Comparison of ENCODE assay signal across 7 mouse cellular contexts in genomic region chr11:28853102-28853800, GRCm38 (mm10). TPM values are rescaled to one million over a fixed set of nuclear protein-coding genes. Genes with fewer than 3 reads are reported as not detected.
DNase-seq lines count a peak whose midpoint lies in the region; ATAC-seq lines count a peak whose summit lies in the region.

Gene Efemp1, plus strand, starts transcription at chr11:28853204.

- no peak within 1 kb of the TSS for H3K27ac ChIP-seq in embryonic facial prominence, embryonic 13.5 days
- H3K27ac ChIP-seq in heart, embryonic 14.5 days (replicated peaks in 1 of 2; ENCODE audit: control insufficient read depth in 1 of 2, insufficient read depth in 1 of 2, low read depth in 2 of 2, low read length in 2 of 2): no peak within 1 kb of the TSS
- H3K27ac ChIP-seq in kidney, embryonic 15.5 days: peak within 1 kb of the TSS; percentile 37; the same call in 1 of the 2 replicates
- no peak within 1 kb of the TSS for H3K27ac ChIP-seq in liver, embryonic 11.5 days (ENCODE audit: low read depth, low read length)
- no peak within 1 kb of the TSS for H3K27ac ChIP-seq in neural tube, embryonic 11.5 days (ENCODE audit: low read depth, low read length)

- H3K4me3 ChIP-seq in embryonic facial prominence, embryonic 13.5 days: peak within 1 kb of the TSS; percentile 62
- peak within 1 kb of the TSS; percentile 44 to 51 for H3K4me3 ChIP-seq in heart, embryonic 14.5 days (ENCODE audit: control insufficient read depth in 1 of 2, insufficient read depth in 1 of 2, low read depth in 1 of 2, low read length in 2 of 2)
- peak within 1 kb of the TSS; percentile 60 for H3K4me3 ChIP-seq in kidney, embryonic 15.5 days (replicated peaks)
- H3K4me3 ChIP-seq in liver, embryonic 11.5 days (ENCODE audit: low read depth, low read length): peak within 1 kb of the TSS; percentile 50
- peak within 1 kb of the TSS; percentile 39 for H3K4me3 ChIP-seq in neural tube, embryonic 11.5 days (ENCODE audit: low read depth, low read length)

- H3K4me2 ChIP-seq in embryonic facial prominence, embryonic 13.5 days: peak within 1 kb of the TSS; percentile 91
- peak within 1 kb of the TSS; percentile 80 for H3K4me2 ChIP-seq in heart, embryonic 14.5 days (ENCODE audit: low read length)
- H3K4me2 ChIP-seq in kidney, embryonic 15.5 days: peak within 1 kb of the TSS; percentile 96
- peak within 1 kb of the TSS; percentile 73 for H3K4me2 ChIP-seq in liver, embryonic 11.5 days
- H3K4me2 ChIP-seq in neural tube, embryonic 11.5 days (ENCODE audit: low read depth): peak within 1 kb of the TSS; percentile 84

- no peaks in the 10 kb centered on the region; the same call in 1 of the 2 replicates for H3K27me3 ChIP-seq in embryonic facial prominence, embryonic 13.5 days
- peaks cover 16% of the 10 kb centered on the region for H3K27me3 ChIP-seq in heart, embryonic 14.5 days (ENCODE audit: control insufficient read depth, insufficient read depth, low read length)
- H3K27me3 ChIP-seq in kidney, embryonic 15.5 days: peaks cover 12% of the 10 kb centered on the region; the same call in 1 of the 2 replicates
- H3K27me3 ChIP-seq in liver, embryonic 11.5 days (replicated peaks; ENCODE audit: control insufficient read depth, insufficient read depth, low read length): peaks cover 5% of the 10 kb centered on the region
- peaks cover 8% of the 10 kb centered on the region; the same call in 1 of the 2 replicates for H3K27me3 ChIP-seq in neural tube, embryonic 11.5 days (ENCODE audit: control insufficient read depth, insufficient read depth, low read length)

- peak within 1 kb of the TSS; percentile 77 for H3K9ac ChIP-seq in embryonic facial prominence, embryonic 13.5 days
- H3K9ac ChIP-seq in heart, embryonic 14.5 days (ENCODE audit: low read length): peak within 1 kb of the TSS; percentile 59; the same call in 1 of the 2 replicates
- peak within 1 kb of the TSS; percentile 50 for H3K9ac ChIP-seq in kidney, embryonic 15.5 days
- H3K9ac ChIP-seq in liver, embryonic 11.5 days (ENCODE audit: low read depth, low read length): no peak within 1 kb of the TSS
- H3K9ac ChIP-seq in neural tube, embryonic 11.5 days (ENCODE audit: low read length): peak within 1 kb of the TSS; percentile 33

- H3K4me1 ChIP-seq in embryonic facial prominence, embryonic 13.5 days: peaks cover 19% of the 10 kb centered on the region
- peaks cover 0 to 12% of the 10 kb centered on the region in 2 experiments; a peak in 1 of 4 replicates for H3K4me1 ChIP-seq in heart, embryonic 14.5 days (ENCODE audit: control insufficient read depth in 2 of 2, insufficient read depth in 2 of 2, low read length in 2 of 2)
- H3K4me1 ChIP-seq in kidney, embryonic 15.5 days: peaks cover 18% of the 10 kb centered on the region; the same call in 1 of the 2 replicates
- no peaks in the 10 kb centered on the region for H3K4me1 ChIP-seq in liver, embryonic 11.5 days (replicated peaks; ENCODE audit: control insufficient read depth, insufficient read depth, low read length)
- H3K4me1 ChIP-seq in neural tube, embryonic 11.5 days (ENCODE audit: control insufficient read depth, insufficient read depth, low read length): 0 out of 2 replicates have a peak, but pooled peaks cover 4% of the 10 kb centered on the region

- peak; percentile 76 for ATAC-seq in embryonic facial prominence, embryonic 13.5 days (ENCODE audit: insufficient number of reproducible peaks, insufficient read depth, low FRiP score, low TSS enrichment, low read depth)
- peak; percentile 47; the same call in 1 of the 2 replicates for ATAC-seq in heart, embryonic 14.5 days (ENCODE audit: insufficient number of reproducible peaks, insufficient read depth, low FRiP score, low read depth)
- ATAC-seq in kidney, embryonic 15.5 days (replicated peaks; ENCODE audit: low FRiP score): peak; percentile 95
- peak; percentile 69 for ATAC-seq in liver, embryonic 11.5 days (replicated peaks; ENCODE audit: low FRiP score)
- peak; percentile 78 for ATAC-seq in neural tube, embryonic 11.5 days (ENCODE audit: insufficient read depth, low FRiP score, low TSS enrichment)

- peak; percentile 52 for DNase-seq in adrenal gland, postnatal 14 days
- peak; percentile 36 for DNase-seq in liver, embryonic 11.5 days (ENCODE audit: low spot score)
- DNase-seq in neural tube, embryonic 11.5 days (ENCODE audit: low spot score): peak; percentile 54
- DNase-seq in urinary bladder, postnatal 25 days (ENCODE audit: low spot score): peak; percentile 46

- WGBS in embryonic facial prominence, embryonic 13.5 days: under 1% methylated on average over 30 of the region's 30 CpGs
- WGBS in heart, embryonic 14.5 days: under 1% methylated on average over 30 of the region's 30 CpGs
- WGBS in kidney, embryonic 15.5 days: under 1% methylated on average over 30 of the region's 30 CpGs
- under 1% methylated on average over 30 of the region's 30 CpGs for WGBS in liver, embryonic 11.5 days
- WGBS in neural tube, embryonic 11.5 days: 1% methylated on average over 30 of the region's 30 CpGs

- no peaks in the 10 kb centered on the region for H3K36me3 ChIP-seq in embryonic facial prominence, embryonic 13.5 days
- no peaks in the 10 kb centered on the region for H3K36me3 ChIP-seq in heart, embryonic 14.5 days (ENCODE audit: control insufficient read depth, insufficient read depth, low read length)
- no peaks in the 10 kb centered on the region for H3K36me3 ChIP-seq in kidney, embryonic 15.5 days
- no peaks in the 10 kb centered on the region for H3K36me3 ChIP-seq in liver, embryonic 11.5 days (ENCODE audit: control insufficient read depth, insufficient read depth, low read length)
- no peaks in the 10 kb centered on the region for H3K36me3 ChIP-seq in neural tube, embryonic 11.5 days (ENCODE audit: control insufficient read depth, insufficient read depth, low read length)

- no peaks in the 10 kb centered on the region for H3K9me3 ChIP-seq in embryonic facial prominence, embryonic 13.5 days
- no peaks in the 10 kb centered on the region for H3K9me3 ChIP-seq in heart, embryonic 14.5 days (ENCODE audit: control insufficient read depth, low read length)
- H3K9me3 ChIP-seq in kidney, embryonic 15.5 days (replicated peaks): no peaks in the 10 kb centered on the region
- no peaks in the 10 kb centered on the region for H3K9me3 ChIP-seq in liver, embryonic 11.5 days (ENCODE audit: control insufficient read depth, low read length)
- no peaks in the 10 kb centered on the region for H3K9me3 ChIP-seq in neural tube, embryonic 11.5 days (ENCODE audit: control insufficient read depth, low read length)

RNA-seq across cellular contexts. Expression of gene Efemp1, which starts in this region (rescaled TPM):
- 28.3 and 36.6 TPM in 2 replicates for total RNA-seq in adrenal gland, postnatal 14 days (2021)
- 69.0 and 71.5 TPM in 2 replicates for polyA plus RNA-seq in embryonic facial prominence, embryonic 13.5 days (2015; fragmentation: Nextera tagmentation; extraction: Ambion mirVana)
- polyA plus RNA-seq in heart, embryonic 14.5 days (2014; fragmentation: Nextera tagmentation; extraction: Ambion mirVana): 13.0 and 16.5 TPM in 2 replicates
- 15.2 TPM in 2 replicates for polyA plus RNA-seq in kidney, embryonic 15.5 days (2015; fragmentation: Nextera tagmentation; extraction: Ambion mirVana)
- polyA plus RNA-seq in liver, embryonic 11.5 days (2014; fragmentation: Nextera tagmentation; extraction: Ambion mirVana): 9.5 and 10.0 TPM in 2 replicates
- polyA plus RNA-seq in neural tube, embryonic 11.5 days (2014; fragmentation: Nextera tagmentation; extraction: Ambion mirVana): 16.6 and 25.9 TPM in 2 replicates
